Mouse (Mus musculus) cerebellum, adult 18-20 months (tissue): ENCODE results near the gene Olfr1310.
"Not testable (repeated sequence)": the region's sequence is repeated elsewhere in the genome, so short reads cannot be mapped to it uniquely, and the experiment has no call there.

Source experiments
- DNase-seq, 2 experiments: peaks; one replicate each; pipeline ENCODE4 v3.0.0; 2021

Olfr1310 gene

GRCm38 (mm10) chr2:112012608-112013007 lies at the start of gene Olfr1310:
Olfr1310 (minus strand) TSS chr2:112012708.
- no peak for DNase-seq

- DNase-seq: no peak
These were observed 37.6 kb upstream of the Olfr1310 start, which contains the start of gene Olfr1312 for GRCm38 (mm10) chr2:112050138-112050537. Olfr1312 (minus strand) TSS chr2:112050238.

- DNase-seq: not testable (repeated sequence)
These were observed 14.5 kb upstream of the Olfr1310 start for GRCm38 (mm10) chr2:112026971-112027370.

- no peak for DNase-seq
These were observed 11.8 kb upstream of the Olfr1310 start, which contains the start of gene Olfr1311 for GRCm38 (mm10) chr2:112024312-112024711. Olfr1311 (minus strand) TSS chr2:112024412.

GRCm38 (mm10) chr2:112014900-112015299 lies 2.4 kb upstream of the Olfr1310 start:
- no peak for DNase-seq

GRCm38 (mm10) chr2:111990181-111990580 lies 22.3 kb downstream of the Olfr1310 start, which contains the start of gene Olfr1309:
Olfr1309 (minus strand) TSS chr2:111990281.
- DNase-seq: no peak

- no peak for DNase-seq
These were observed 47.7 kb downstream of the Olfr1310 start, which contains the start of gene Olfr1308 for GRCm38 (mm10) chr2:111964844-111965243. Olfr1308 (minus strand) TSS chr2:111964944.
